Mouse (Mus musculus) lung, adult 2 months (tissue): ENCODE measurements around the gene Psmb7.

ENCODE experiments used
- CTCF ChIP-seq: fragments of 200-500 bp; IDR thresholded peaks from 2 replicates; pipeline ENCODE4 v1.5.1; 2011; ENCODE audit warnings: mild to moderate bottlenecking, low read length, control low read depth; ENCODE audit not compliant: insufficient read depth
- POLR2A ChIP-seq: fragments of 200-500 bp; IDR thresholded peaks from 2 replicates; pipeline ENCODE4 v1.6.1; 2011; ENCODE audit warnings: low read depth, mild to moderate bottlenecking, control low read depth, low read length, borderline replicate concordance; ENCODE audit errors: extremely low read depth

DNA sequence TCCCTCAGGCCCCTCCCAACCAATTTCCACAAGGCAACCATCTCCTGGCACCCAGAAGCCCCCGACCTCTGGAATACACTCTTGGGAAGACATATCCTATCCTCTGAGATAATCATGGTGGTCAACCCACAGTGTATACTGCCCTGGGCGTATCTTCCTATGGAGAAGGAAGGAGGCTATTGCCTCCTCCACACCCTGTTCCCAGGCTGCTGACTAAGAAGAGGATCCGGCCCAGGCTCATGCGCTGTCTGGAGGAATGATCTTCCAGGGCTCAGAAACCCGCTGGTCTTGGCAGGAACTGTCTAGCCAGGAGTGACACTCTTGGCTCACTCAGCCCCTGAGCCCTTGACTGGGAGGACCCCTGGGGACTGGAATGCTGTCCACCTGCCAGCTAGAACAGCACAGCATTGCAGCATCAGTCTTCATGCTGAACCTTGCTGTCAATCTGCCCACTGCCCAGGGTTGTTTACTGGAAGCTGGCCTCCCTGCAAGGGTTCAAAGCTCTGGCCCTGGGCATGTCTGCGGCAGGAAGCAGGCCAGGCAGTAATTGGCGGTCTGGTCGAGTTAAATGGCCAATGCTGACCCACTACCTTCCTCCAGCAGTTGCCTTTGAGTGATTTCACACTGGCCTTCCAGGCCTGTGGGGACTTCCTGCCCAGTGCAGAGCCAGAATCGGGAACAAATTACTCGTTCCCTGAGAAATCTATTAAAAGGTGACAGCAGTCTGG lies 8.8 kb upstream of the Psmb7 start:
- TF ChIP-seq POLR2A (no peak), CTCF (no peak)
